Mouse (Mus musculus) small intestine, adult 2 months (tissue): ENCODE results near the gene Cd300a.
"Not testable (repeated sequence)": the region's sequence is repeated elsewhere in the genome, so short reads cannot be mapped to it uniquely, and the experiment has no call there.

Experiments
- CTCF ChIP-seq: fragments of 200-500 bp; IDR thresholded peaks from 2 replicates; pipeline ENCODE4 v1.5.1; 2012; ENCODE audit warnings: low read depth, mild to moderate bottlenecking, control low read depth, inconsistent platforms, low read length, moderate library complexity, mixed read lengths; ENCODE audit not compliant: insufficient replicate concordance, insufficient read length; ENCODE audit errors: extremely low read depth
- POLR2A ChIP-seq: fragments of 200-500 bp; IDR thresholded peaks from 2 replicates; pipeline ENCODE4 v1.6.1; 2012; ENCODE audit warnings: low read depth, mild to moderate bottlenecking, control low read depth, inconsistent platforms, low read length, moderate library complexity

- not testable (repeated sequence) for TF ChIP-seq POLR2A
- peak; percentile 29; the same call in 1 of the 2 replicates for TF ChIP-seq CTCF
Measured at GRCm38 (mm10) chr11:114909538-114909937, 19.7 kb downstream of the Cd300a start.
